Mouse (Mus musculus): Measurements from ENCODE around the gene Cfap157. TPM values are rescaled to one million over a fixed set of nuclear protein-coding genes. Genes with fewer than 3 reads are reported as not detected.

Gene Cfap157
- polyA plus RNA-seq (2016; fragmentation: Nextera tagmentation; extraction: Ambion mirVana), result 0.44 and 0.54 TPM in 2 replicates

GRCm38 (mm10) chr2:32784048-32784681 lies at the start of gene Cfap157:
Gene Cfap157 (minus strand): TSS chr2:32784428.
- Histone ChIP-seq H3K27ac (no peak within 1 kb of the TSS), H3K27me3 (replicated peaks) (no peaks in the 10 kb centered on the region), H3K4me1 (peaks cover 5% of the 10 kb centered on the region), H3K9ac (no peak within 1 kb of the TSS), H3K4me2 (no peak within 1 kb of the TSS), H3K9me3 (replicated peaks) (no peaks in the 10 kb centered on the region), H3K4me3 (no peak within 1 kb of the TSS), H3K36me3 (no peaks in the 10 kb centered on the region)
- WGBS (ENCODE audit: insufficient replicate concordance), result 48% methylated on average over 4 of the region's 4 CpGs
- no peak for ATAC-seq

GRCm38 (mm10) chr2:32828979-32829676 lies 44.9 kb upstream of the Cfap157 start:
- no peak overlapping the region for H3K4me3 ChIP-seq
- H3K27me3 ChIP-seq (replicated peaks), result no peaks in the 10 kb centered on the region
- no peak overlapping the region for H3K4me2 ChIP-seq
- H3K9ac ChIP-seq, result no peak overlapping the region
- WGBS (ENCODE audit: insufficient replicate concordance), result 50% methylated on average over 11 of the region's 11 CpGs
- no peak for ATAC-seq
- peaks cover 7% of the 10 kb centered on the region for H3K4me1 ChIP-seq
- H3K9me3 ChIP-seq (replicated peaks), result no peaks in the 10 kb centered on the region
- H3K27ac ChIP-seq, result no peak overlapping the region
- H3K36me3 ChIP-seq, result no peaks in the 10 kb centered on the region

GRCm38 (mm10) chr2:32825796-32826195 lies 41.6 kb upstream of the Cfap157 start:
- no peak overlapping the region for H3K4me3 ChIP-seq
- no peak for ATAC-seq
- peaks cover 4% of the 10 kb centered on the region; the same call in 1 of the 2 replicates for H3K4me1 ChIP-seq
- H3K27me3 ChIP-seq (replicated peaks), result no peaks in the 10 kb centered on the region
- no peaks in the 10 kb centered on the region for H3K36me3 ChIP-seq
- no peak overlapping the region for H3K27ac ChIP-seq
- H3K4me2 ChIP-seq, result no peak overlapping the region
- H3K9ac ChIP-seq, result no peak overlapping the region
- 66% methylated on average over 6 of the region's 6 CpGs for WGBS (ENCODE audit: insufficient replicate concordance)
- H3K9me3 ChIP-seq (replicated peaks), result no peaks in the 10 kb centered on the region

GRCm38 (mm10) chr2:32824778-32825177 lies 40.5 kb upstream of the Cfap157 start:
- H3K36me3 ChIP-seq, result no peaks in the 10 kb centered on the region
- H3K9me3 ChIP-seq (replicated peaks), result no peaks in the 10 kb centered on the region
- peaks cover 4% of the 10 kb centered on the region; the same call in 1 of the 2 replicates for H3K4me1 ChIP-seq
- no peak overlapping the region for H3K4me3 ChIP-seq
- WGBS (ENCODE audit: insufficient replicate concordance), result 52% methylated on average over 1 of the region's 1 CpGs
- H3K9ac ChIP-seq, result no peak overlapping the region
- no peaks in the 10 kb centered on the region for H3K27me3 ChIP-seq (replicated peaks)
- no peak overlapping the region for H3K27ac ChIP-seq
- no peak overlapping the region for H3K4me2 ChIP-seq
- ATAC-seq, result no peak

GRCm38 (mm10) chr2:32824181-32824580 lies 40.0 kb upstream of the Cfap157 start:
- Histone ChIP-seq H3K27ac (no peak overlapping the region), H3K4me3 (no peak overlapping the region), H3K9ac (no peak overlapping the region), H3K27me3 (replicated peaks) (no peaks in the 10 kb centered on the region), H3K9me3 (replicated peaks) (no peaks in the 10 kb centered on the region), H3K4me1 (peaks cover 4% of the 10 kb centered on the region; the same call in 1 of the 2 replicates), H3K36me3 (no peaks in the 10 kb centered on the region), H3K4me2 (no peak overlapping the region)
- ATAC-seq, result no peak
- 66% methylated on average over 8 of the region's 8 CpGs for WGBS (ENCODE audit: insufficient replicate concordance)

- ATAC-seq, result no peak
- no peaks in the 10 kb centered on the region for H3K36me3 ChIP-seq
- no peak overlapping the region for H3K4me3 ChIP-seq
- WGBS (ENCODE audit: insufficient replicate concordance), result 76% methylated on average over 8 of the region's 8 CpGs
- no peak overlapping the region for H3K27ac ChIP-seq
- H3K4me1 ChIP-seq, result peaks cover 1% of the 10 kb centered on the region; the same call in 1 of the 2 replicates
- no peaks in the 10 kb centered on the region for H3K9me3 ChIP-seq (replicated peaks)
- H3K9ac ChIP-seq, result no peak overlapping the region
- no peaks in the 10 kb centered on the region for H3K27me3 ChIP-seq (replicated peaks)
- H3K4me2 ChIP-seq, result no peak overlapping the region
These were observed 39.4 kb upstream of the Cfap157 start for GRCm38 (mm10) chr2:32823579-32824154.

GRCm38 (mm10) chr2:32823153-32823552 lies 38.9 kb upstream of the Cfap157 start:
- no peaks in the 10 kb centered on the region for H3K9me3 ChIP-seq (replicated peaks)
- WGBS (ENCODE audit: insufficient replicate concordance), result 60% methylated on average over 11 of the region's 11 CpGs
- no peak overlapping the region for H3K9ac ChIP-seq
- no peak overlapping the region for H3K4me2 ChIP-seq
- H3K4me3 ChIP-seq, result no peak overlapping the region
- ATAC-seq, result no peak
- H3K4me1 ChIP-seq, result no peaks in the 10 kb centered on the region
- no peaks in the 10 kb centered on the region for H3K27me3 ChIP-seq (replicated peaks)
- no peak overlapping the region for H3K27ac ChIP-seq
- H3K36me3 ChIP-seq, result 0 out of 2 replicates have a peak, but pooled peaks cover 2% of the 10 kb centered on the region

GRCm38 (mm10) chr2:32822643-32823042 lies 38.4 kb upstream of the Cfap157 start:
- Histone ChIP-seq H3K4me2 (no peak overlapping the region), H3K9me3 (replicated peaks) (no peaks in the 10 kb centered on the region), H3K4me3 (no peak overlapping the region), H3K36me3 (0 out of 2 replicates have a peak, but pooled peaks cover 3% of the 10 kb centered on the region), H3K9ac (no peak overlapping the region), H3K27me3 (replicated peaks) (no peaks in the 10 kb centered on the region), H3K27ac (no peak overlapping the region), H3K4me1 (no peaks in the 10 kb centered on the region)
- no peak for ATAC-seq
- WGBS (ENCODE audit: insufficient replicate concordance), result 59% methylated on average over 6 of the region's 6 CpGs

- Histone ChIP-seq H3K4me3 (no peak overlapping the region), H3K27ac (no peak overlapping the region), H3K9ac (no peak overlapping the region), H3K4me2 (no peak overlapping the region), H3K9me3 (replicated peaks) (no peaks in the 10 kb centered on the region), H3K36me3 (0 out of 2 replicates have a peak, but pooled peaks cover 3% of the 10 kb centered on the region), H3K4me1 (no peaks in the 10 kb centered on the region), H3K27me3 (replicated peaks) (no peaks in the 10 kb centered on the region)
- 51% methylated on average over 11 of the region's 11 CpGs for WGBS (ENCODE audit: insufficient replicate concordance)
- peak; percentile 52 for ATAC-seq
These were observed 37.0 kb upstream of the Cfap157 start for GRCm38 (mm10) chr2:32821041-32821802.

GRCm38 (mm10) chr2:32818208-32818607 lies 34.0 kb upstream of the Cfap157 start:
- WGBS (ENCODE audit: insufficient replicate concordance), result 83% methylated on average over 5 of the region's 5 CpGs
- Histone ChIP-seq H3K9me3 (replicated peaks) (no peaks in the 10 kb centered on the region), H3K27me3 (replicated peaks) (no peaks in the 10 kb centered on the region)

GRCm38 (mm10) chr2:32817589-32817988 lies 33.4 kb upstream of the Cfap157 start:
- H3K9ac ChIP-seq, result no peak overlapping the region
- WGBS (ENCODE audit: insufficient replicate concordance), result 69% methylated on average over 7 of the region's 7 CpGs
- H3K27me3 ChIP-seq (replicated peaks), result no peaks in the 10 kb centered on the region
- no peaks in the 10 kb centered on the region for H3K9me3 ChIP-seq (replicated peaks)
- no peak overlapping the region for H3K4me3 ChIP-seq
- H3K4me1 ChIP-seq, result no peaks in the 10 kb centered on the region
- no peak overlapping the region for H3K4me2 ChIP-seq
- no peak overlapping the region for H3K27ac ChIP-seq
- 0 out of 2 replicates have a peak, but pooled peaks cover 5% of the 10 kb centered on the region for H3K36me3 ChIP-seq
- no peak for ATAC-seq

More at GRCm38 (mm10) chr2:32818208-32818607, 34.0 kb upstream of the Cfap157 start:
- no peak overlapping the region for H3K4me3 ChIP-seq
- H3K4me1 ChIP-seq, result no peaks in the 10 kb centered on the region
- no peak for ATAC-seq
- H3K9ac ChIP-seq, result no peak overlapping the region
- no peak overlapping the region for H3K4me2 ChIP-seq
- no peak overlapping the region for H3K27ac ChIP-seq
- H3K36me3 ChIP-seq, result 0 out of 2 replicates have a peak, but pooled peaks cover 5% of the 10 kb centered on the region
